Mouse (Mus musculus) frontal cortex, adult (tissue): Measurements from ENCODE around the gene Cyp27b1.

Experiments
- ATAC-seq: cut with Nextera tagmentation; 2 replicates; pipeline ENCODE4 v1.9.2; 2017; ENCODE audit warnings: mild to moderate bottlenecking, moderate library complexity, mixed read lengths; ENCODE audit not compliant: low TSS enrichment

Cyp27b1 gene

GRCm38 (mm10) chr10:127085633-127086032 is 37.6 kb downstream of the Cyp27b1 start:
- ATAC-seq = no peak

GRCm38 (mm10) chr10:127090560-127091411 is 42.7 kb downstream of the Cyp27b1 start:
- ATAC-seq = peak; percentile 8; the same call in 1 of the 2 replicates

GRCm38 (mm10) chr10:127091507-127092396 is 43.7 kb downstream of the Cyp27b1 start:
- peak; percentile 8; the same call in 1 of the 2 replicates for ATAC-seq

DNA sequence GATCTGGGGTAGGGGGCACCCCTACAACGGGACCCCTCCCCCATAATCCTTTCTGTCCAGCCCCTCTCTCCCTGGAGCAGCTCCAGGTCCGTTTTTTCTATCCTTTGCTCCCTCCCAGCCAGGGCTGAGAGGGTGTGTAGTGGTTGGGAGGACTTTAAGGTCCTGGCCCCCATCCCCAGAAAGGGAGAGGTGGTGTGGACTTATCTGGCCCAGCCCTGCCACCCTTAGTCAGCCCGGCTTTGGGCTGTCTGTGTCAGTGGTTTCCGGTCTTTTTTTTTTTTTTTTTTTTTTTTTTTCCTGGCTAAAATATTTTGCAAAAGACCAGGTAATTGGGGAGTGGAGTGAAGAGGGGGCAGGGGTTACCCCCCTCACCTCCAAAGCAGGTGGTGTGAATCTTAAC is 44.7 kb downstream of the Cyp27b1 start:
- no peak for ATAC-seq

- ATAC-seq = peak; percentile 5; the same call in 1 of the 2 replicates
Observed at GRCm38 (mm10) chr10:127094382-127094802, 46.3 kb downstream of the Cyp27b1 start.

DNA sequence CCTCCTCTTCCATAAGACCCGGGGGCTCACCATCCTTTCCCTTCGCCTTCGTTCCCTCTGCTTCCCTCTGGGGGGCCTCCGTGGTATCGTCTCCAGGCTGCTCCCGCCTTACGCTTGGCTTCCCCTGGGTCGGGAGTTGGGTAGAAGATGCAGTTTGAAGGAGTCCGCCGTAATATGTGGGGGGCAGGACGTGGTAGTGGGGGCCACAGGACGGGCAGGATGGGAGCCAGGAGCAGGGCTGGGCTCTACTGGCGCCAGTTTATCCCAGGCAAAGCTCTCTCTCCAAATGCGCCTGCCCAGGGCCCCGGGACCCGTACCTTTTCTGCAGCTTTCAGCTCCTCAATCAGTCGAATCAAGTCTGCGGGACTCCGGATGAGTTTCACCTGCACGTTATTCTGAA is 50.5 kb downstream of the Cyp27b1 start:
- no peak for ATAC-seq

DNA sequence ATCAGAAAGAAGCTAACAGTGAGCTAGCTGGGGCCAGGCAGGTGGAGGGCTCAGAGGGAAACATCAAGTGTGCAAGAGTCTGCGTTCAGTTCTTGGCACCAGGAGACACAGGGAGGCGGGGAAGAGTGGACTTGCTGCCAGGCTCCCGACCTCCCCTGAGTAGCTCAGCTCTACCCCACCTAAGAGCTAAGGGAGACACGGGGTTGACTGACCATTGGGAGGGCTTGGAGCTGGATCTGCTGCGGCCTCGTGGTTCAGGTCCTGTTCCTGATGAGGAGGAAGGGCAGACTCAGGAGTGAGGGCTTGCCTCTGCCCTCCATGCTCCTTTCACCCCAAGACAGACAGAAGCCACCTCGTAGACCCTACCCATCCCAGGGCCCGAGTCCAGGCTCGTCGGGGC is 51.1 kb downstream of the Cyp27b1 start:
- no peak for ATAC-seq

GRCm38 (mm10) chr10:127099868-127100267 is 51.8 kb downstream of the Cyp27b1 start:
- no peak for ATAC-seq

DNA sequence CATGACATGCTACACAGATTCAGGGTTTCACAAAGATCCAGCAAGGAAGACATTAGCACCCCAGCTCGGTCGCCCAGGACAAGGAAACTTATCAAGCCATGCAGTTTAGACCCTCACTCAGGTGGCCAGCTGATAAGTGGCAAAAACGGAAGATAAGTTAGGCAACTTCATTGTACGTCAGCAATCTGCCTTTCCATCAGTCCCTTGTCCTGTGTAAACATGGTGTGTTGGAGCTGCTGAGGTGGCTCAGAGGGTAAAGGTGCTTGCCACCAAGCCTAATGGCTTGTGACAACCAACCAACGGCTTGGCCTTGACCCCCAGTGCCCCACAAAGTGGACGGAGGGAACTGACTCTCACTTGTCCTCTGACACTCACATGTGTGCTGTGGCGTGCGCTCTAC is 52.4 kb downstream of the Cyp27b1 start:
- ATAC-seq = no peak

DNA sequence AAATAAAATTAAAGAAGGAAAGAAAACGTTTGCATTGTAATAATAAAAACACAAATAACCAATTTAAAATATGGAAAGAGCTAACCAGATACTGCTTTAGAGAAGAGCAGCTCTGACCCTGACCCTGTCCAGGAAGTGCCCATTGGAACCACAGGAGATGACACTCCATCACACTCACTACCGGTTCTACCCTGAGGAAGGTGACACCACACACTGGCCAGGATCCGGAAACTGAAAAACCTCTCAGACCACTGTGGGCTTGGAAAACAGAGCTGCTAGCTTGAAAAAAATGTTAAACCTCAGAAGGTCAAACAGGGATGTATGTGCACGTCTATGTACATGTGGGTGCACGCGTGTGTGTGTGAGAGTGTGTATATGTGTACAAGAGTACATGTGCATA is 53.1 kb downstream of the Cyp27b1 start:
- ATAC-seq = no peak
